Mouse (Mus musculus) heart, postnatal 14 days (tissue): ENCODE results near the gene Htr2b. TPM values are rescaled to one million over a fixed set of nuclear protein-coding genes. Genes with fewer than 3 reads are reported as not detected.

ENCODE experiments used
- DNase-seq, 2 experiments: peaks; one replicate each; pipeline ENCODE4 v3.0.0; 2021 to 2022
- intact Hi-C: fragments of 180-260 bp; cut with DNase I; formaldehyde crosslinking; loops from one replicate; pipeline ENCODE4 v1.15.1; 2025
- total RNA-seq, 2 experiments: library from RNA; stranded (reverse); gene quantifications; 2 replicates each; pipeline ENCODE4 v1.2.3; 2021

Htr2b gene
- total RNA-seq, 2 experiments from 2014 or later = 0.20 TPM; not detected in 1

GRCm38 (mm10) chr1:86114141-86114540 is 2.4 kb upstream of the Htr2b start:
- no peak for DNase-seq
- intact Hi-C loops = no loop called here

- intact Hi-C loops = no loop called here
- no peak for DNase-seq
Measured at GRCm38 (mm10) chr1:86105054-86105453, 6.7 kb downstream of the Htr2b start.

- DNase-seq = no peak
- intact Hi-C loops = loop anchor here (10.0 kb wide), 1 partner anchor 250 kb away; no protein-coding TSS in a partner anchor
Measured at GRCm38 (mm10) chr1:86094413-86094812, 17.4 kb downstream of the Htr2b start.

GRCm38 (mm10) chr1:86076565-86076964 is 35.2 kb downstream of the Htr2b start:
- no peak for DNase-seq
- intact Hi-C loops = no loop called here

GRCm38 (mm10) chr1:86064271-86064991 is 47.3 kb downstream of the Htr2b start, which contains the start of gene Psmd1:
TSS of gene Psmd1 (plus strand) at chr1:86064387.
- intact Hi-C loops = loop anchor here (5.0 kb wide), 1 partner anchor 78 kb away; no protein-coding TSS in a partner anchor
- DNase-seq = peak; percentile 88 to 92

- intact Hi-C loops = loop anchor here (5.0 kb wide), 1 partner anchor 80 kb away; no protein-coding TSS in a partner anchor
- no peak for DNase-seq
Measured at GRCm38 (mm10) chr1:86062523-86062922, 49.2 kb downstream of the Htr2b start.

GRCm38 (mm10) chr1:86058856-86059769 is 52.7 kb downstream of the Htr2b start:
- intact Hi-C loops = no loop called here

GRCm38 (mm10) chr1:86056284-86056683 is 55.5 kb downstream of the Htr2b start:
- intact Hi-C loops = no loop called here
- DNase-seq = no peak

More at GRCm38 (mm10) chr1:86058856-86059769, 52.7 kb downstream of the Htr2b start:
- peak; percentile 91 to 96 for DNase-seq

- intact Hi-C loops = no loop called here
- DNase-seq = no peak
Measured at GRCm38 (mm10) chr1:86054943-86055342, 56.8 kb downstream of the Htr2b start.

- DNase-seq = peak; percentile 65 to 82
- intact Hi-C loops = no loop called here
Measured at GRCm38 (mm10) chr1:86053198-86053921, 58.4 kb downstream of the Htr2b start.

Other genes starting within 250 kb of the Htr2b start
- 10 to 100 TPM; 87.2 to 93.8 TPM for gene Itm2c, start 217.7 kb downstream of the Htr2b start, total RNA-seq
- gene 4933407L21Rik, start 183.5 kb downstream of the Htr2b start, total RNA-seq = not detected
- not detected for gene Gpr55, start 151.0 kb downstream of the Htr2b start, total RNA-seq
- gene Spata3, start 95.2 kb downstream of the Htr2b start, total RNA-seq = not detected
- gene 2810459M11Rik, start 66.1 kb downstream of the Htr2b start, total RNA-seq = not detected
- 100 to 1,000 TPM in 1 of 2 experiments, 10 to 100 TPM in 1; 98.5 to 105 TPM for gene Psmd1, start 47.6 kb downstream of the Htr2b start, total RNA-seq
- 1 to 10 TPM; 1.7 to 2.8 TPM for gene Gm21972, start 21.7 kb upstream of the Htr2b start, total RNA-seq
- gene Armc9, start 42.8 kb upstream of the Htr2b start, total RNA-seq = 1 to 10 TPM; 2.9 to 3.3 TPM
- gene B3gnt7, start 190.9 kb upstream of the Htr2b start, total RNA-seq = under 1 TPM; 0.54 to 0.57 TPM
- gene Ncl, start 247.4 kb upstream of the Htr2b start, total RNA-seq = 100 to 1,000 TPM; 122 to 125 TPM